Mouse (Mus musculus) effector memory CD4-positive, alpha-beta T cell, adult 5 months (primary cell): ENCODE data around the gene Olfr815. TPM values are rescaled to one million over a fixed set of nuclear protein-coding genes. Genes with fewer than 3 reads are reported as not detected.

ENCODE experiments used
- polyA plus RNA-seq: library from polyadenylated mRNA; unstranded; fragments of 100-300 nt; shearing (Covaris generic); gene quantifications from one replicate; pipeline ENCODE4 v1.2.1, GENCODE M21; 2017

Olfr815 gene
- not detected for polyA plus RNA-seq

GRCm38 (mm10) chr10:129905767-129906166 is at the start of gene Olfr815:
TSS of gene Olfr815 (minus strand) at chr10:129905867.

GRCm38 (mm10) chr10:129949000-129949399 is 43.3 kb upstream of the Olfr815 start, which contains the start of gene Olfr818:
TSS of gene Olfr818 (minus strand) at chr10:129949100.

GRCm38 (mm10) chr10:129915497-129915896 is 9.8 kb upstream of the Olfr815 start, which contains the start of gene Olfr816:
TSS of gene Olfr816 (minus strand) at chr10:129915597.

GRCm38 (mm10) chr10:129879751-129880150 is 25.9 kb downstream of the Olfr815 start, which contains the start of gene Olfr814:
TSS of gene Olfr814 (minus strand) at chr10:129879851.

GRCm38 (mm10) chr10:129855067-129855466 is 50.6 kb downstream of the Olfr815 start, which contains the start of gene Olfr813:
TSS of gene Olfr813 (plus strand) at chr10:129855367.

Other genes starting within 250 kb of the Olfr815 start
- gene Olfr800, start 248.2 kb downstream of the Olfr815 start, polyA plus RNA-seq, result not detected
- gene Olfr801, start 232.0 kb downstream of the Olfr815 start, polyA plus RNA-seq, result not detected
- not detected for gene Olfr802, start 217.7 kb downstream of the Olfr815 start, polyA plus RNA-seq
- gene Olfr803, start 211.6 kb downstream of the Olfr815 start, polyA plus RNA-seq, result not detected
- gene Olfr804, start 202.7 kb downstream of the Olfr815 start, polyA plus RNA-seq, result not detected
- gene Olfr805, start 176.5 kb downstream of the Olfr815 start, polyA plus RNA-seq, result not detected
- gene Olfr806, start 163.9 kb downstream of the Olfr815 start, polyA plus RNA-seq, result 0.16 TPM
- not detected for gene Olfr807, start 148.1 kb downstream of the Olfr815 start, polyA plus RNA-seq
- gene Olfr808, start 140.4 kb downstream of the Olfr815 start, polyA plus RNA-seq, result not detected
- not detected for gene Olfr809, start 131.2 kb downstream of the Olfr815 start, polyA plus RNA-seq
- not detected for gene Olfr810, start 111.0 kb downstream of the Olfr815 start, polyA plus RNA-seq
- gene Olfr811, start 101.5 kb downstream of the Olfr815 start, polyA plus RNA-seq, result not detected
- not detected for gene Olfr812, start 59.8 kb downstream of the Olfr815 start, polyA plus RNA-seq
- gene Olfr813, start 50.5 kb downstream of the Olfr815 start, polyA plus RNA-seq, result not detected
- 0.16 TPM for gene Olfr814, start 26.0 kb downstream of the Olfr815 start, polyA plus RNA-seq
- 0.66 TPM for gene Olfr816, start 9.7 kb upstream of the Olfr815 start, polyA plus RNA-seq
- not detected for gene Olfr818, start 43.2 kb upstream of the Olfr815 start, polyA plus RNA-seq
- not detected for gene Olfr819, start 61.4 kb upstream of the Olfr815 start, polyA plus RNA-seq
- gene Olfr247, start 70.3 kb upstream of the Olfr815 start, polyA plus RNA-seq, result not detected
- gene Gm10310, start 79.2 kb upstream of the Olfr815 start, polyA plus RNA-seq, result 0.31 TPM
- not detected for gene Olfr820, start 106.8 kb upstream of the Olfr815 start, polyA plus RNA-seq
- gene Olfr821, start 124.5 kb upstream of the Olfr815 start, polyA plus RNA-seq, result not detected
- 0.19 TPM for gene Olfr822, start 165.3 kb upstream of the Olfr815 start, polyA plus RNA-seq
- not detected for gene Olfr823, start 209.5 kb upstream of the Olfr815 start, polyA plus RNA-seq
- not detected for gene Olfr824, start 224.1 kb upstream of the Olfr815 start, polyA plus RNA-seq